Mouse (Mus musculus) pancreas, adult 10 weeks (tissue): Measurements from ENCODE around the gene Olfr659. TPM values are rescaled to one million over a fixed set of nuclear protein-coding genes. Genes with fewer than 3 reads are reported as not detected.

Experiments used
- polyA plus RNA-seq: library from polyadenylated mRNA; stranded (reverse); fragments of 350-450 nt; fragmentation: Illumina TruSeq; extraction: RNeasy Lipid Tissue Mini Kit (QIAGEN cat#74804); gene quantifications from one replicate; pipeline ENCODE4 v1.2.3, GENCODE M21; 2015; ENCODE audit warnings: low read depth, low replicate concordance; ENCODE audit not compliant: insufficient read depth

Olfr659 gene
- polyA plus RNA-seq = not detected

DNA sequence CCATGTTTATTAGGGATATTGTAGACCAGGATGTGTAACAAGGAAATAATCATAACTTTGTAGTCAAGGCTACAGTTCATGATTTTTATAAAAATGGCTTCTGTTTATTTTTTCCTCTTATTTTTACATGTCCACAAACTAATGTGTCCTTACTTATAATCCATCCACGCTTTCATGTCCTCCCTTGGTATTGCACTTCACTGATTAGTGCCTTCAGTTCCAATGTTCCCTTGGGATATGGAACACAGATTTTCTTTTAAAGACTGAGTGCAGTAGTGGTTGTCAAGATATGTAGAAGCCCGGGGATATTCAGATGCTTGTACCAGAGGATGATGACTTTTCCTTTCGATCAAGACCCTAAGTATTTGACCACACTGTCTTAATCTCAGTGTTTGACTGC lies at the start of gene Olfr659:
TSS of gene Olfr659 (plus strand) at position 301 of the 400 bp plus-strand sequence.

DNA sequence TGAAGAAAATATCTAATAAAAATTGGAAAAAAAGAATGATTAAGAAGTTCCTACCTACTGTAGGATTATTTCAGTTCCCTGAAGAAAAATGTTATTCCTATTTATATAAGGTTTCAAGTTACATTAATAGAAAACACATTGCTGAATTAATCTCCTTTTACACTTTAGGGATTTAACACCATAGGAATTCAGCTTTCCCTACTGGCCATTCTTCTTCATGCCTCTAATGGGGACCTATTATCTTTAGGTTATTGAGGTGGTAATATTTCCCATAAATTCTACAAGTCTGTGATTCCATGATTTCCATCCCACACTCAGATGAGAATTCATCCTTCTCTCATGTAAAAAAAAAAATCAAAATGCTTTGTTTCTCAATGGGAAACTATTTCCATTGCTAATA lies 42.1 kb upstream of the Olfr659 start, which contains the start of gene Olfr657:
TSS of gene Olfr657 (plus strand) at position 301 of the 400 bp plus-strand sequence.

DNA sequence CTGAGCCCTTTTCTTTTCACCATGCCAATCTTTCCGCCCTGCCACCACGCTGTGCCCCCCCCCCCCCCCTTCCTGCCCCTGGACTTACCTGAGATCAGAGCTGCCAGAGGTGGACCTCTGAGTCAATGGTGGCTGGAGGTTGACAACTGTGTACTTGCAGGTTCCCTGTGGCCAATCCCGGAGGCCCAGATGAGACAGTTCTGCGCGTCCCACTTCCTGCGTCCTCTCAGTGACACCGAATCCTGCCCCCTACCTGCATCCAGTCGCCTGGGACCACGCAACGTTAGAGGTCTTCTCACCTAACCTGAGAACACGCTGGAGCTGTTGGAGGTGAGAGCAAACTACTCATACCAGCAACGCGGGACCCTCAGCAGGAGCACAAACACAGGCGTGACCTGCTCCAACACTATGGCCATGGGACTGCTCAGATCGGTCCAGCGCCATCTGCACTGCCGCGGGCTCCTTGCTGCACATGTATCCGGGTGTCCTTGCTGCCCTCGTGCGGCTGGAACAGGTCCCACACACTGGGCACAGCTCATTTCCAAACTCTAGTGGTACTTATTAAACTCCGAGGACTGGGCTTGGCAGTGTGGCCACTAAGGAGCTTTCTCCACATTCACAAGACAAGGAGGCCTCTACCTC lies 19.6 kb upstream of the Olfr659 start, which contains the start of gene Olfr658:
TSS of gene Olfr658 (minus strand) at position 465 of the 642 bp plus-strand sequence.

DNA sequence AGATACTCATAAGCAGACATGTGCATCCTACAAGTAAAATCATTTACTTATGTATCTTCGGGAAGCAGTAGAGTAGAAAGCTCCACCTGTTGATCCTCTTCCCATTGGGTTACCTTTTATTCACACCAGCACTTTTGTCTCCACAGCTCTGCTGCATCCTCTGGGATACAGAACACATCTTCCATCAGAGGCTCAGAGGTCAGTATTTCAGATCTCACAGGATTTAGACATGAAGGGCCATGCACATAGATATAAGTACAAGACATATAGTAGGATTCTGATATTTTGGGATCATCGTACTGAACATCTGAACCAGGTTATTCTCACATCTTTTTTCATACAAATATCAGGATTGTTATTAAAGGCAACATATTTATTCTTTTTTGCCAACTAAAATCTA lies 19.6 kb downstream of the Olfr659 start, which contains the start of gene Olfr661:
TSS of gene Olfr661 (plus strand) at position 301 of the 400 bp plus-strand sequence.

Other genes starting within 250 kb of the Olfr659 start
- gene Trim30a, start 201.6 kb upstream of the Olfr659 start, polyA plus RNA-seq = 3.2 TPM
- gene Trim30d, start 158.9 kb upstream of the Olfr659 start, polyA plus RNA-seq = 3.0 TPM
- gene Olfr651, start 116.6 kb upstream of the Olfr659 start, polyA plus RNA-seq = not detected
- not detected for gene Olfr652, start 105.9 kb upstream of the Olfr659 start, polyA plus RNA-seq
- gene Olfr653, start 89.4 kb upstream of the Olfr659 start, polyA plus RNA-seq = not detected
- not detected for gene Olfr654, start 79.7 kb upstream of the Olfr659 start, polyA plus RNA-seq
- not detected for gene Olfr655, start 65.0 kb upstream of the Olfr659 start, polyA plus RNA-seq
- gene Olfr656, start 52.8 kb upstream of the Olfr659 start, polyA plus RNA-seq = not detected
- gene Olfr657, start 42.0 kb upstream of the Olfr659 start, polyA plus RNA-seq = not detected
- gene Olfr658, start 19.4 kb upstream of the Olfr659 start, polyA plus RNA-seq = not detected
- not detected for gene Olfr661, start 19.7 kb downstream of the Olfr659 start, polyA plus RNA-seq
- gene Usp17le, start 110.7 kb downstream of the Olfr659 start, polyA plus RNA-seq = not detected
- gene Usp17lb, start 175.8 kb downstream of the Olfr659 start, polyA plus RNA-seq = not detected
- gene Usp17la, start 190.3 kb downstream of the Olfr659 start, polyA plus RNA-seq = not detected
- gene Olfr665, start 211.3 kb downstream of the Olfr659 start, polyA plus RNA-seq = not detected
- gene Olfr666, start 229.2 kb downstream of the Olfr659 start, polyA plus RNA-seq = not detected